Mouse (Mus musculus) ovary, adult 18-20 months (tissue): ENCODE data around the gene Trnp1.
"Not testable (repeated sequence)": the region's sequence is repeated elsewhere in the genome, so short reads cannot be mapped to it uniquely, and the experiment has no call there.

ENCODE experiments used
- DNase-seq: peaks from one replicate; pipeline ENCODE4 v3.0.0; 2022; ENCODE audit warnings: low spot score, mixed read lengths

The Trnp1 gene

GRCm38 (mm10) chr4:133498160-133498724, at the start of gene Trnp1:
Trnp1 (minus strand) TSS chr4:133498550.
- peak; percentile 43 for DNase-seq

DNA sequence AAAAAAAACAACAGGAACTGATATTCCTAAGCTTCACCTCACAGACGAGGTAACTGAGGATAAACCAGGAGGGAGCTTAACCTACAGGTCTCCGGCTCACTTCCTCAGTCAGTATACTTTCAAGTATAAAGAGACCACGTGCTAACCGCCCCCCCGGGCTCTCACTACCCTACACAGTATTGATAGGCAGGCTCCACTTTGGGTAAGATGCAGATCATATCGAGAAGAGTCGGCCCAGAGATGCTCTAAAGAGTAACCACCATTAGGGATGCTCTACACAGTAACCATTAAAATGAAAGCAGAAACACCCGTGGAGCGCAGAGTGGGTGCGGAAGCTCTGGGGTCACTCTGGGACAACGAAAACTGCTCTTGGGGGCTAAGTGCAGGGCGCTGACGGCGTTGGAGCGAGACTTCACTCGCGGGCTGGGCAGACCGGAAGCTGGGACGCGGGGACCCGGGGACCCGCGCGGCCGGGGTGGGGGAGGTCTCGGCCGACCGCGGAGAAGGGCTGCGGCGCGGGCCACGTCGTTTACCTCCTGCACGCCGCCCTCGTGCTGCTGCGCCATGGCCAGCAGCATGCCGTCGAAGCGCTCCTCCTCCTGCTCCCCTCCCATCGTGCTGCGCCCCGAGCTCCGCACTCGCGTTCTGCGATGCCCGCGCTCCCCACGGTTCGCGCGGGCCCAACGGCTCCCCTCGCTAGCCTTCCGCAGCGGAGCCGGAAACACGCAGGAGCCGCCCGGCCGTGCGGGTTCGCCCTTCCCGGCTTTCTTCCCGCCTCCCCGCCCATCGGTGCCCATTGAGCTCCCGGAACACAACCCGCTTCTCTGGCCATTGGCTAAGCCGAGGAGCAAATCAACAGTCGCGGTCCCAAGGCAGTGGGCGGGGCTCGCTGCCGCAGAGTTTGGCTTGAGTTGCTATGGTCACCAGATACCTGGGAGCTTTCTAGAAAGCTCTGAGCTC, 47.2 kb upstream of the Trnp1 start, which contains the start of gene Nudc:
Gene Nudc, minus strand, starts transcription at position 725 of the 960 bp plus-strand sequence.
- DNase-seq: peak; percentile 93

DNA sequence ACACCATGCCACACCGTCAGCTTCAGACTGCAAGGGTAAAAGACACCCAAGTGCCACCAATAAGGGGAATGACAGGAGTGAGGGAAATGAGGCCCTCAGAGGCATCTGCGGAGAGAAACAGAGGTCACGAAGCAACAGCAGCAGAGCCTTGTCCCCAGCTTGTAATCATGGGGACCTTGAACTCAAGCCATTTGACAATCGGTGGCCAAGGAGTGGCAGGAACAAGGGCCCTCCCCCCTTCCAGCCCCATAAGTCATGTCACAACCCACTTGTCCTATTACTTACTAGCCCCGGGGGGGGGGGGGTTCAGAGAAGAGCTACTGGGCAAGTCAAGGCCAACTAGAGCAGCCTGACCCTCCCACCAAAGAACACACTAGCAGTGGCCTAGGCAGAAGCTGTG, 38.3 kb upstream of the Trnp1 start:
- DNase-seq: no peak

GRCm38 (mm10) chr4:133536081-133536480, 37.7 kb upstream of the Trnp1 start:
- DNase-seq: no peak

DNA sequence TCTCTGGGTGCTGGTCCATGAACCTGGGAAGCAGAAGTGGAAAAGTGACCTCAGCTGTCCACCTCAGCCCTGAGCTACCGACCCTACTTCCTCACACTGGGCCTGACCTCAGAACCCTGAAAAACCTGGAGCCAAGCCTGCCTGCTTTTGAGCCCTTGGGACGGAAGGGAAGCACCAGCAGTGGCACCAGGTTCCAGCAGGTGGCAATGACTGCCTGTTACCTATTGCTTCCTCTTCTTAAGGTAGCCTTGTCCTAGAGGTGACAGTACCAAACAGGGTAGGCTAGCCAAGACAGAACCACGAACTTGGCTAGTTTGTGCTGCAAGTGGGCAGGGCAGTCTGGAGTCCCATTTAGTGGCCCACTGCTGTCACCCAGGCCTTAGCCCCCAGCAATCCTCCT, 34.4 kb upstream of the Trnp1 start:
- no peak for DNase-seq

GRCm38 (mm10) chr4:133527788-133528187, 29.4 kb upstream of the Trnp1 start:
- DNase-seq: no peak

DNA sequence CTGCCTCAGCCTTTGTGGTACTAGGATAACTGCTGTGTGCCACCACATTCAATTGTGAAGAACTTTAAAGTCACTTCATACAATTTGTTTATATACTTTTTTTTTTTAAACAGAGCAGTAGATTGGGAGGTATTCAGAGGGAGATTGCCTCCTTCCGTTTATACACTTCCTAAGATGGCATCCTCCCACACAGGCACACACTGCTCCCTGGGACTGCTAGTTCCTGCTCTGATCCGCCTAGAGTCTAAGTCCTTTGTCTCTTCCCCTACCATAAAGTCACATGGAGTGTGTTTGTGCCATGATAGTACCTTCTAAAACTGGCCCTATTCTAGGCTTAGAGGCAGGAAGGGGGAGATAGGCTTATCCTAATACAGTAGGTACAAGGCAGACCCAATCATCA, 23.2 kb upstream of the Trnp1 start:
- no peak for DNase-seq

DNA sequence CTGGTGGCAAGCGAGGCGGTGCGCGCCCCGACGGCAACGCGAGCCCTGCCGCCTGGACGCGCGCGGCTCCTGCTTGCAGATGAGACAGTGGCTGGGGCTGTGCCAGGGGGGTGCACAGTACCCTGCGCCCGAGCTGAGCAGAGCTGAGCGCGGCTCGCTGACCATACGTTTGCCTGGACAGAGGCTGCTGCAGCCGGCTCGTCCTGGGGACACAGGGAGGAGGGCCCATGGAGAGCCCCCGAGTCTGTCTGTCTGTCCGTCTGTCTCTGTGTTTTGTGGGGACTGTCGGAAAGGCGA, 21.0 kb upstream of the Trnp1 start:
- DNase-seq: no peak

GRCm38 (mm10) chr4:133518601-133519368, 20.4 kb upstream of the Trnp1 start, which contains the start of gene Kdf1:
Kdf1 (plus strand) TSS chr4:133518963.
- DNase-seq: no peak

DNA sequence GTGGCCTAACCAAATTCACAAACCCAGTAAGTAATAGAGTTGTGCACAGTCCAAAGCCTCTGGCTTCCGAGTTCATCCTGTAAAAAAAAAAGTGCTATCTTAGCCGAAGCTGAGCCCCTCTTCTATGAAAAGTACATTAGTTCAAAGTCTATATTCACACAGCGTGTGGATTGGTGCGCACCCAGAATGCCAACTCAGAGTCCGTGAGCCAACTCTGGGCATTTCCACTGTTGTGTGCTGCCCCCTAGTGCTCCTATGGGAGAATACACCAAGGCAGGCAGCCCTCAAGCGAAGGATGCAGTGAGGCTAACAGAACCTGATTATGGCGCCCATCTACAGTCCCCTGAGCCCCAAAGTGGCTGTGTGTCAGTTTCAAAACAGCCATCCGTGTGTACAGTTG, 14.6 kb upstream of the Trnp1 start:
- DNase-seq: peak; percentile 41

GRCm38 (mm10) chr4:133512511-133512910, 14.2 kb upstream of the Trnp1 start:
- not testable (repeated sequence) for DNase-seq

DNA sequence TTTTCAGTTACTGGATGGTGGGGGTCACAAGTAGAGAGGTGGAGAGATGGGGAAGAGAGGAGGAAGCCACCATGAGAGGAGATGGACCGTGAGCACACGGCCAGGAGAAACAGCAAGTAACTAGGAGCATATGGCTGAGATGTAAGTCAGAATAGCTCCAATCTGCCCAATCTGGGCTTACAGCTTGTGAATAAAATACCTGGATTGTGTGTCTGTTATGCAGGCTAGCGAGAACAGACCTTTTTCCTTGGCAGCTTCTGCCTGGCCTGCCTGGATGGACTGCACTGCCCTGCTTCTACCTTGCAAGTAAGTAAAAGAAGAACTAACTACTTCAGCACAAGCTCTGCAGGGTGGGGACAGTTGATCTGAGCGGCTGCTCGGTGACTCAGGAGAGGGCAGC, 12.7 kb upstream of the Trnp1 start:
- no peak for DNase-seq

DNA sequence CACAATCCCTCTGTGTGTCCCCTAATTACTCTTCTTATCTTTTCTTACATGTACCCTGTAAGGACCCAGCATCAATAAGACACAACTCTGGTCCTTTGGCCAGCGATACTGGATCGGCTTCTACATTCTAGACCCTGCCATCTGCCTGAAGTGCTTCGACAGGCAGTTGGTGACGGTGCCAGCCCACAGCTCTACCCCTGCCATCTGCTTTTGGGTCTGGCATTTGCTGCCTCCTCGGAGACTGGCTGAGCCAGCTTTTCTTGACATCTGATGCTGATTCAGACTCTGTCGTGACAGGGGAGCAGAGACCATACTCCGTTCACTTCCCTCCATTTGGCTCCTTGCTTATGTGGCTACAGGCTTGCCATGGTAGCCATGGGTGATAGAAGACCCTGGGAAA, 10.6 kb upstream of the Trnp1 start:
- no peak for DNase-seq

GRCm38 (mm10) chr4:133506573-133506972, 8.2 kb upstream of the Trnp1 start:
- no peak for DNase-seq

GRCm38 (mm10) chr4:133504755-133505485, 6.6 kb upstream of the Trnp1 start:
- DNase-seq: no peak

DNA sequence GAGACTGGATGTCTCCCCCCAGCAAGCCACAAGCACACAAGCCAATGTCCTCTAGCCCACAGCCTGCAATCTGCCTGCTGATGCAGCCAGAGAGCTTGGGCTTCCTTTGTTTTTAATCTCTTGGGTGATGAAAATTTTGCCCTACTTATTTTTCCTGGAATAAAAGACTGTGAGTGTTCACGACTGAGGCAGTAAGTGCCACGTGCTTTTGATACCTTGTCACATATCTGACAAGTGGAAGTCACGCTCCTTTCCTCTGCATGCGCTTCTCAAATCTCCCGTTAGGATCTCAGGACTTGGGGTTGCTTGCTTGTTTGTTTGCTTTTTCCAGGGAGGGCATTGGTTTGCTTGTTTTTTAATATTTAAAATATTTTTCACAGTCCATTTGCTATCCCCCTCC, 6.0 kb upstream of the Trnp1 start:
- no peak for DNase-seq

DNA sequence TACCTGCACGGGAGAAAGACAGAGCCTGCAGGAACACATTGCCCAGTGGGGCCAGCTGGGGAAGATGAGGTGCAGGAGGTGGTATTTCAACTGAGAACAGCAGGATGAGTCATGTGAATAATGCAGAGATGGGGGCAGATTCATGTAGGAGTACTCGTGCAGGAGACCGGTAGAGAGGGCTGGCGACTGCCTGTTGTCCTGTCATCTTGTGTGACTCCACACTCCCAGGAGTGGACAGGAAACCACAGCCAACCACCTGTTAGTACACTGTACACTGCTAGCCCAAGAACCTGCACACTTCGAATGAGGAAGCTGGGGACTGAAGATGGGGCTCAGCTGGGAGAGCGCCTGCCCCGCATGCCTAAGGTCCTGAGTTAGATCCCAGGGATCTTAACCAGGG, 3.2 kb upstream of the Trnp1 start:
- DNase-seq: no peak

- no peak for DNase-seq
These were observed 740 bp downstream of the Trnp1 start for GRCm38 (mm10) chr4:133497461-133498159.

GRCm38 (mm10) chr4:133496738-133497445, 1.5 kb downstream of the Trnp1 start:
- DNase-seq: no peak

GRCm38 (mm10) chr4:133495711-133496110, 2.6 kb downstream of the Trnp1 start:
- no peak for DNase-seq

- no peak for DNase-seq
These were observed 3.5 kb downstream of the Trnp1 start for GRCm38 (mm10) chr4:133494867-133495266.
